ENCODE assay signal across 21 mouse cellular contexts in genomic region chr6:24159795-24160194, GRCm38 (mm10). TPM values are rescaled to one million over a fixed set of nuclear protein-coding genes. Genes with fewer than 3 reads are reported as not detected.
"Had no signal": no experiment of that assay in that cellular context is flagged by ENCODE, and none has a peak within 500 bp of the region (broad histone marks: within the 10 kb centered on the region; RNA-seq: fewer than 3 reads in every experiment).

No protein-coding gene starts in this region.

- H3K9ac ChIP-seq: lung, embryonic 14.5 days; midbrain, embryonic 13.5 days; midbrain, embryonic 15.5 days; neural tube, embryonic 12.5 days; stomach, embryonic 15.5 days had no signal

- H3K27ac ChIP-seq: midbrain, embryonic 13.5 days; midbrain, embryonic 15.5 days; neural tube, embryonic 12.5 days; stomach, embryonic 15.5 days; stomach, postnatal 0 days had no signal

- H3K9me3 ChIP-seq: megakaryocyte, embryonic 14.5 days; midbrain, embryonic 13.5 days; midbrain, embryonic 15.5 days; neural tube, embryonic 12.5 days; stomach, embryonic 15.5 days had no signal

- ATAC-seq: midbrain, embryonic 13.5 days; midbrain, embryonic 15.5 days had no signal

- H3K4me1 ChIP-seq: megakaryocyte, embryonic 14.5 days; midbrain, embryonic 13.5 days; midbrain, embryonic 15.5 days; neural tube, embryonic 12.5 days; stomach, embryonic 15.5 days had no signal

- H3K4me2 ChIP-seq: lung, embryonic 14.5 days; midbrain, embryonic 11.5 days; midbrain, embryonic 13.5 days; midbrain, embryonic 15.5 days; neural tube, embryonic 12.5 days; stomach, embryonic 15.5 days had no signal

- H3K27me3 ChIP-seq: megakaryocyte, embryonic 14.5 days; midbrain, embryonic 13.5 days; midbrain, embryonic 15.5 days; neural tube, embryonic 12.5 days; stomach, embryonic 15.5 days had no signal

- H3K4me3 ChIP-seq: megakaryocyte, embryonic 14.5 days; midbrain, embryonic 13.5 days; midbrain, embryonic 15.5 days; neural tube, embryonic 12.5 days; stomach, embryonic 15.5 days had no signal

- H3K36me3 ChIP-seq: midbrain, embryonic 13.5 days; midbrain, embryonic 15.5 days; neural tube, embryonic 12.5 days; stomach, embryonic 15.5 days had no signal

- DNase-seq: lung, adult 18-20 months; lung, embryonic 14.5 days; lung, postnatal 10 days; lung, postnatal 4 days; right cerebral cortex, postnatal 14 days; thymus, adult 2 months; thymus, postnatal 25 days; thymus, postnatal 4 days had no signal

RNA-seq across cellular contexts. Expression of gene Slc13a1, which starts 8.1 kb away (rescaled TPM):
- total RNA-seq: midbrain, postnatal 0 days; monocyte, adult 5-6 weeks; neutrophil, adult 5-6 weeks had no signal
- polyA plus RNA-seq: lung, embryonic 14.5 days; lung, embryonic 16.5 days; stomach, postnatal 0 days; testis, adult 2 months; urinary bladder, adult 2 months had no signal
